Mouse (Mus musculus) stomach, embryonic 16.5 days (tissue): Measurements from ENCODE around the gene Gins3. TPM values are rescaled to one million over a fixed set of nuclear protein-coding genes. Genes with fewer than 3 reads are reported as not detected.
"Not testable (repeated sequence)": the region's sequence is repeated elsewhere in the genome, so short reads cannot be mapped to it uniquely, and the experiment has no call there.

Experiments used
- ATAC-seq: fragments of 200-750 bp; cut with Nextera tagmentation; 2 replicates; pipeline ENCODE4 v1.8.0; 2017; ENCODE audit warnings: moderate number of reproducible peaks, moderate TSS enrichment; ENCODE audit not compliant: insufficient read depth, low FRiP score
- H3K27ac ChIP-seq: fragments of 300-500 bp; sonication (generic); 2 replicates; pipeline ENCODE4 v1.5.1; 2014; ENCODE audit warnings: low read length
- H3K27me3 ChIP-seq: fragments of 300-500 bp; sonication (generic); 2 replicates; pipeline ENCODE4 v1.6.1; 2014; ENCODE audit warnings: low read length, control low read depth, mixed read lengths; ENCODE audit not compliant: control insufficient read depth, insufficient read depth
- H3K36me3 ChIP-seq: fragments of 300-500 bp; sonication (generic); 2 replicates; pipeline ENCODE4 v1.6.1; 2014; ENCODE audit warnings: low read length; ENCODE audit not compliant: control insufficient read depth, insufficient read depth
- H3K4me1 ChIP-seq: fragments of 300-500 bp; sonication (generic); 2 replicates; pipeline ENCODE4 v1.6.1; 2014; ENCODE audit warnings: low read length, control low read depth, mixed read lengths; ENCODE audit not compliant: control insufficient read depth, insufficient read depth
- H3K4me2 ChIP-seq: fragments of 300-500 bp; sonication (generic); 2 replicates; pipeline ENCODE4 v1.6.1; 2014; ENCODE audit warnings: low read depth, low read length, mixed read lengths
- H3K4me3 ChIP-seq: fragments of 300-500 bp; sonication (generic); replicated peaks from 2 replicates; pipeline ENCODE4 v1.5.1; 2014; ENCODE audit warnings: mild to moderate bottlenecking, low read length
- H3K9ac ChIP-seq: fragments of 300-500 bp; sonication (generic); 2 replicates; pipeline ENCODE4 v1.6.1; 2014; ENCODE audit warnings: low read length
- H3K9me3 ChIP-seq: fragments of 300-500 bp; sonication (generic); replicated peaks from 2 replicates; pipeline ENCODE4 v1.6.1; 2016; ENCODE audit warnings: low read length, control low read depth; ENCODE audit not compliant: control insufficient read depth
- WGBS: fragments of 180-500 bp; shearing (Covaris S2); extraction: QIAGEN DNeasy Blood & Tissue Kit; methylation state at CpG from one replicate; pipeline ENCODE4 v1.1.7; 2014; 5-methylcytosine and 5-hydroxymethylcytosine counted together
- polyA plus RNA-seq: library from polyadenylated mRNA; unstranded; fragments of >200 nt; fragmentation: Nextera tagmentation; extraction: Ambion mirVana; gene quantifications from 2 replicates; pipeline ENCODE4 v1.2.1, GENCODE M21; 2015

Gene Gins3
- polyA plus RNA-seq, 1 experiment from 2014 or later, result 15.8 TPM

DNA sequence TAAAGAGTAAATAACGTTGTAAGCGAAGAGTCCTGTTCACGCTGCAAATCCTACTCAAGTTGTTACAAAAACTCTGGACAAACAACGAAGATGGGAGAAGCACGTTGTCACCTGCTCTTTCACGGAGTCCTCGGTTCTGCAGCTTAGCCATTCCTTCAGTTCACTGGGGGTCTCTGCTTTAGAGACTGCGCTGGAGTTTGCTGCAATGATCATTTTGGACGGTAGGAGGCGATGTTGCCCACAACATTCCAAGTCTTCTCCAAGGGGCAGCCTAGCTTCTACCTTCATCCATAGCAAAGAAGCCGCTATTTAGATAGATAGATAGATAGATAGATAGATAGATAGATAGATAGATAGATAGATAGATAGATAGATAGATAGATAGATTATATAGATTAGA lies 33.4 kb upstream of the Gins3 start:
- Histone ChIP-seq H3K9ac (no peak overlapping the region), H3K27ac (no peak overlapping the region), H3K36me3 (no peaks in the 10 kb centered on the region), H3K9me3 (no peaks in the 10 kb centered on the region), H3K27me3 (no peaks in the 10 kb centered on the region), H3K4me3 (no peak overlapping the region), H3K4me2 (no peak overlapping the region), H3K4me1 (no peaks in the 10 kb centered on the region)
- no peak for ATAC-seq
- WGBS, result 11% methylated on average over 11 of the region's 11 CpGs

DNA sequence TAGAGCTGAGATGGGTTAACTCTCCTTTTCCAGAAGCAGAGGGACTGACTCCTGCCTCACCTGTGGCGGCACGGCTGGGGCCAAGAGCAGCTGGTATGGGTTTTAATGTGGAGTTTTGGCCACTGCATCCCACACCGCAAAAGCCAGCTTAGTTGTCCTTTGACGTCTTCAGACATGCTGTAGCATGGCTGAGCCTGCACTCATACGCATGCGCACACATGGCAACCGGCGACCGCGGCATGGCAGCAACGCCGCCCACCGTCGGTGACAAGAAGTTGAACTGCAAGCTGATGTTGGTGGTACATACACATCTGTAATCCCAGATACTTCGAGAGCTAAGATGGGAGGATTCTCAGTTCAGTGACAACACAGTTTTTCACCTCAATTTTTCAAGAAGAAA lies 31.9 kb upstream of the Gins3 start:
- 71% methylated on average over 15 of the region's 15 CpGs for WGBS

DNA sequence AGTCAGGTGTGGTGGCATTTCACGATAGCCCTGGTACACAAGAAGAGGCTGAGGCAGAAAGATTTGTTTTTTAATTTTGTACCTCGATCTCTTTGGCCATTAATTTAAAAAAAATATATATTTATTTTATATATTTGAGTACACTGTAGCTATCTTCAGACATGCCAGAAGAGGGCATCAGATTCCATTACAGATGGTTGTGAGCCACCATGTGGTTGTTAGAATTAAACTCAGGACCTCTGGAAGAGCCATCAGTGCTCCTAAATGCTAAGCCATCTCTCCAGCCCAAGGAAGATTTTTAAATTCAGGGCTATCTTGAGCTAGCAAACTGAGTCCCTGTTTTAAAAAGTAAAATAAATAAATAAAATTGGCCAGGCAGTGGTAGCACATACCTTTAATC lies 31.1 kb upstream of the Gins3 start:
- Histone ChIP-seq H3K27me3 (no peaks in the 10 kb centered on the region), H3K4me3 (no peak overlapping the region), H3K4me2 (no peak overlapping the region), H3K27ac (no peak overlapping the region), H3K4me1 (no peaks in the 10 kb centered on the region), H3K9ac (no peak overlapping the region), H3K9me3 (no peaks in the 10 kb centered on the region), H3K36me3 (no peaks in the 10 kb centered on the region)
- no peak for ATAC-seq
- 69% methylated on average over 2 of the region's 2 CpGs for whole genome bisulfite sequencing

More for the DNA sequence above, 31.9 kb upstream of the Gins3 start:
- Histone ChIP-seq H3K4me2 (no peak overlapping the region), H3K27ac (no peak overlapping the region), H3K4me1 (no peaks in the 10 kb centered on the region), H3K36me3 (no peaks in the 10 kb centered on the region), H3K9me3 (no peaks in the 10 kb centered on the region), H3K4me3 (no peak overlapping the region), H3K27me3 (no peaks in the 10 kb centered on the region), H3K9ac (no peak overlapping the region)
- ATAC-seq, result no peak

DNA sequence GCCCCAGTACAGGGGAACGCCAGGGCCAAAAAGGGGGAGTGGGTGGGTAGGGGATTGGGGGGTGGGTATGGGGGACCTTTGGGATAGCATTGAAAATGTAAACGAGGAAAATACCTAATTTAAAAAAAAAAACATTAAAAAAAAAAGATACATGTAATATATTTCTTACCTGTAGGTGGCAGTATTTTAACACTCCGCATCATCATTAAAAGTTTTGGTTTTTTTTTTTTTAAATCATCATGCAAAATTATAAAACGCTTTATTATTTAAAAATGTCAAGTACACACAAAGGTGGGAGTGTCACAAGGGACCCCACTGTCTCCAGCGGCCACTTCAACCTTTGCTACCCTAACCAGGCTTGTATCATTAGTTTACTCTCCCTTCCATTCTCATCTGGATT lies 26.7 kb upstream of the Gins3 start:
- not testable (repeated sequence) for ATAC-seq, H3K4me3 ChIP-seq, H3K9ac ChIP-seq, H3K27me3 ChIP-seq, H3K4me1 ChIP-seq, H3K4me2 ChIP-seq, H3K27ac ChIP-seq, H3K9me3 ChIP-seq, H3K36me3 ChIP-seq
- WGBS, result 17% methylated on average over 4 of the region's 5 CpGs

DNA sequence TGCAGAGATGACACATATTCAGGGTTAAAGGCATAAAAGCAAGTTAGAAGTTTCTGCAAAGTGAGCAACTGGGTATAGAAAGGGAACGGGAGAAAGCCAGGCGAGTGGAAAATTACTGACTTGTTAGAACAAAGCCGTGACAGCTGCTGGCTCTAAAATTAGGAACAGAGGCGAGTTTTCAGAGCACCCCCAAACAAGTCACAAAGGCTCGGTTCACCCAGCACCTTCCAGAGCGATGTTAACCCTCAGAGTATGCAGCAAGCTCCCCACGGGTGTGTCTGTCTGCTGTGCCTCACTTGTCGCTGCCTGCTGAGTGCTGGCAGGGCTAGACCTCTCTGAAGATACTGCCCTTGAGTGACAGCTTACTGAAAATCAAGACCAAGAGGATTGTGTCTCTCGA lies 26.0 kb upstream of the Gins3 start:
- WGBS, result 51% methylated on average over 9 of the region's 9 CpGs
- no peak overlapping the region for H3K27ac ChIP-seq
- H3K9ac ChIP-seq, result no peak overlapping the region
- no peaks in the 10 kb centered on the region for H3K4me1 ChIP-seq
- no peaks in the 10 kb centered on the region for H3K27me3 ChIP-seq
- no peak overlapping the region for H3K4me2 ChIP-seq
- H3K36me3 ChIP-seq, result no peaks in the 10 kb centered on the region
- no peaks in the 10 kb centered on the region for H3K9me3 ChIP-seq
- ATAC-seq, result no peak
- no peak overlapping the region for H3K4me3 ChIP-seq

DNA sequence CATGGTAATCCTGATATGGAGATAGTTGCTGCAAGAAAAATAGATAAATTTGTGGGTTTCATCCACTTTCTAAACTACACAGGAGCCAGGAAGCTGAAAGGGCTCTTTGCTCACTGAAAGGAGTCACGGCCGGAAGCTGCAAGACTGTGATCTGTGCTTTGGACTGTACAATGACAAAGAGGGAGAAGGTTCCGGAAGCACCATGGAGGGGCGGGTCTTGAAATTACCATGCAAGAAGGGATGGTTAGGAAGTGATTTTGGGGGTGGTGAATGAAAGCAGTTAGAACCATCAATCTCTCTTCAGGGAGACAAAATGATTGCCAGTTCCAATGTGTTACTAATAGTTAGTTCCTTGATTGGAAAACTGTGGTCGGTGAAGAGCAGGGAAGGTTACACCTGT lies 23.8 kb upstream of the Gins3 start:
- no peak overlapping the region for H3K27ac ChIP-seq
- no peak overlapping the region for H3K9ac ChIP-seq
- no peaks in the 10 kb centered on the region for H3K27me3 ChIP-seq
- no peak for ATAC-seq
- no peaks in the 10 kb centered on the region for H3K4me1 ChIP-seq
- no peaks in the 10 kb centered on the region for H3K36me3 ChIP-seq
- no peak overlapping the region for H3K4me2 ChIP-seq
- H3K4me3 ChIP-seq, result no peak overlapping the region
- 74% methylated on average over 5 of the region's 5 CpGs for WGBS
- H3K9me3 ChIP-seq, result no peaks in the 10 kb centered on the region

DNA sequence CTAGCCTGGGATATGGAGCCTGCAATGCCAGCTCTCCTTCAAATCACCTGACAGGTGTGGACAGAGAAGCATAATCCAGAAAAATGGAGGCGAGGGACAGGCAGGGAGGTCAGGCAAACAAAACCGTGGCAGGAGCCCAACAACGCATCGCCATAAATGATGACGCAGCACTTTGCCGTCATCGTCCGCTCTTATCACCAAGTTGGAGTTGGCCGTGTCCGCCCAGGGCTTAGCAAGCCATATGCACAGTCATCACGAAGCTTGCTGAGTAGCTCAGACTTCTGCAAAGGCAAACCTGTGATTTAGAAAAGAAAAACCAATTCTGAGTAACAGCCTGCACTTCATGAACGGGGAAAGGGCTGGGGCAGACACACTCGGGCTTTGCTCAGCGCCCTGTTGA lies 22.5 kb upstream of the Gins3 start:
- Histone ChIP-seq H3K4me1 (no peaks in the 10 kb centered on the region), H3K27me3 (no peaks in the 10 kb centered on the region), H3K9me3 (no peaks in the 10 kb centered on the region), H3K36me3 (no peaks in the 10 kb centered on the region), H3K9ac (no peak overlapping the region), H3K4me2 (no peak overlapping the region), H3K4me3 (no peak overlapping the region), H3K27ac (no peak overlapping the region)
- ATAC-seq, result no peak
- WGBS, result 64% methylated on average over 14 of the region's 14 CpGs

DNA sequence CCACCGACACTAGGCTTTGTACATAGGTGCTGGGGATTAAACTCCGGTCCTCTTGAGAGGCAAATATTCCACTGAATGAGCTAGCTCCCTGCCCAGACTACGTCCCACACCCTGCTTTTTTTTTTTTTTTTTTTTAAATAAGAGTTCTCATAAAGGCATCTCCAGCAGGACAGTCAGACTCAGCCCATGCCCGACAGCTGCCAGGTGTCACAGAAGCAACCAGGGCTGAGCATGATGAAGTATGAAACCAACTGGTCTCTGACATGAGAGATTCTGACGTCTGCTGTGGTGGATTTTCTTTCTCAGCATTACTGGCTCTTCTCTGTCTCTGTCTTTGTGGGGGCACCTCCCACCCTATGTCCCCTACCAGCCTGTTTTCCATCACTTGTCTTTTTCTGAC lies 21.5 kb upstream of the Gins3 start:
- 51% methylated on average over 5 of the region's 5 CpGs for whole genome bisulfite sequencing
- no peak overlapping the region for H3K4me2 ChIP-seq
- H3K9ac ChIP-seq, result no peak overlapping the region
- no peaks in the 10 kb centered on the region for H3K4me1 ChIP-seq
- H3K27me3 ChIP-seq, result no peaks in the 10 kb centered on the region
- H3K27ac ChIP-seq, result no peak overlapping the region
- H3K9me3 ChIP-seq, result no peaks in the 10 kb centered on the region
- H3K4me3 ChIP-seq, result no peak overlapping the region
- no peak for ATAC-seq
- no peaks in the 10 kb centered on the region for H3K36me3 ChIP-seq

DNA sequence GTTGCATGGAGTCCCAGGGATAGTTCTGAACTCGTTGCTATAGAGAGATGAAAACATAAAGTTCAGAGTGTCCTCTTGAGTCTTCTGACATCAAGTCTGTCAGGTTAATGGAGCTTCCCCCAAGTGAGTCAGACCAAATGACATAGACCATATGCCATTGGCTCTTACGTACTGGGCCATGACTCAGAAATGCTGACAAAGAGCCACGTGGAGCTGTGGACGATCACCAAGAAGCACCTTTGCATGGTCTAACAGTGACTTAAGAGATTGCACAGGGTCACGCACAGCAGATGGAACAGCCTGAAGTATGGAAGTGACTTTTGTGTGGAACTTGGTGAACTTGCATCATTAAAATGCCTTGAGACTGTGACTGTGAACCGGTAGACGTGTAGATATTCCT lies 16.9 kb upstream of the Gins3 start:
- no peak for ATAC-seq
- no peaks in the 10 kb centered on the region for H3K27me3 ChIP-seq
- WGBS, result 84% methylated on average over 7 of the region's 7 CpGs

DNA sequence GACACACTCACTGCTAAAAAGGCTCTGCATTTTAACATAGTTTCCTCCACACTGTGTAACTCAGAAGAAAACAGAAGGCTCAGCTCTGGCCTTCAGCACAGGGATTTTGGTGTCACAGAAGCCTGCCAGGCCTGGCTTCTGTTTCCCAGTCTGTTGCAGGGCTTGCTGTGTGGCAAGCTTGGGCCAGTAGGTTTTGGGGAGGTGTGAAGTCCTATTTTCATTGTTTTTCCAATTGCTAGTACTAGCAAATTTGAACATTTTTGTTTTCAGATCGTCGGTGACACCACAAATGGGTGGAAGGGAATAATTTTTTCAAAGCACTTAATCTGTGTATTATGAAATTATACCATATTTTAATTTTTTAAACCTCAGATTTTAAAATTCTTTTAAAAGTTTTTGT lies 13.2 kb upstream of the Gins3 start:
- WGBS, result 88% methylated on average over 2 of the region's 2 CpGs
- Histone ChIP-seq H3K9ac (no peak overlapping the region), H3K4me2 (no peak overlapping the region), H3K27me3 (no peaks in the 10 kb centered on the region), H3K9me3 (no peaks in the 10 kb centered on the region), H3K27ac (no peak overlapping the region), H3K36me3 (no peaks in the 10 kb centered on the region), H3K4me3 (no peak overlapping the region), H3K4me1 (no peaks in the 10 kb centered on the region)
- no peak for ATAC-seq

More for the DNA sequence above, 16.9 kb upstream of the Gins3 start:
- no peak overlapping the region for H3K9ac ChIP-seq
- H3K4me2 ChIP-seq, result no peak overlapping the region
- no peaks in the 10 kb centered on the region for H3K9me3 ChIP-seq
- H3K4me1 ChIP-seq, result no peaks in the 10 kb centered on the region
- no peaks in the 10 kb centered on the region for H3K36me3 ChIP-seq
- H3K27ac ChIP-seq, result no peak overlapping the region
- no peak overlapping the region for H3K4me3 ChIP-seq
